Mouse (Mus musculus) heart, embryonic 16.5 days (tissue): ENCODE data around the gene Nucks1. TPM values are rescaled to one million over a fixed set of nuclear protein-coding genes. Genes with fewer than 3 reads are reported as not detected.

Experiments
- ATAC-seq: fragments of 200-750 bp; cut with Nextera tagmentation; replicated peaks from 2 replicates; pipeline ENCODE4 v1.8.0; 2017; ENCODE audit warnings: moderate number of reproducible peaks; ENCODE audit not compliant: insufficient read depth, low FRiP score; ENCODE audit errors: extremely low read depth
- H3K27ac ChIP-seq: fragments of 300-500 bp; sonication (generic); 2 replicates; pipeline ENCODE4 v1.5.1; 2014; ENCODE audit warnings: mild to moderate bottlenecking, low read length, control low read depth, moderate library complexity
- H3K27me3 ChIP-seq: fragments of 300-500 bp; sonication (generic); 2 replicates; pipeline ENCODE4 v1.6.1; 2014; ENCODE audit warnings: low read length, mixed read lengths; ENCODE audit not compliant: control insufficient read depth, insufficient read depth
- H3K36me3 ChIP-seq: fragments of 300-500 bp; sonication (generic); 2 replicates; pipeline ENCODE4 v1.6.1; 2014; ENCODE audit not compliant: control insufficient read depth, insufficient read depth
- H3K4me1 ChIP-seq: fragments of 300-500 bp; sonication (generic); 2 replicates; pipeline ENCODE4 v1.6.1; 2014; ENCODE audit warnings: low read length, mixed read lengths; ENCODE audit not compliant: control insufficient read depth, insufficient read depth
- H3K4me2 ChIP-seq: fragments of 300-500 bp; sonication (generic); 2 replicates; pipeline ENCODE4 v1.6.1; 2014; ENCODE audit warnings: low read depth, mild to moderate bottlenecking, control low read depth, low read length
- H3K4me3 ChIP-seq: fragments of 300-500 bp; sonication (generic); 2 replicates; pipeline ENCODE4 v1.5.1; 2014; ENCODE audit warnings: mild to moderate bottlenecking, control low read depth, low read length
- H3K9ac ChIP-seq: fragments of 300-500 bp; sonication (generic); 2 replicates; pipeline ENCODE4 v1.6.1; 2014; ENCODE audit warnings: low read length, control low read depth
- H3K9me3 ChIP-seq: fragments of 300-500 bp; sonication (generic); replicated peaks from 2 replicates; pipeline ENCODE4 v1.6.1; 2016; ENCODE audit warnings: low read length; ENCODE audit not compliant: control insufficient read depth
- WGBS: fragments of 180-500 bp; shearing (Covaris S2); extraction: QIAGEN DNeasy Blood & Tissue Kit; methylation state at CpG from one replicate; pipeline ENCODE4 v1.1.7; 2014; 5-methylcytosine and 5-hydroxymethylcytosine counted together
- polyA plus RNA-seq: library from polyadenylated mRNA; unstranded; fragments of >200 nt; fragmentation: Nextera tagmentation; extraction: Ambion mirVana; gene quantifications from 2 replicates; pipeline ENCODE4 v1.2.1, GENCODE M21; 2015

Nucks1 gene
- polyA plus RNA-seq, 1 experiment from 2014 or later, result 46.9 TPM

DNA sequence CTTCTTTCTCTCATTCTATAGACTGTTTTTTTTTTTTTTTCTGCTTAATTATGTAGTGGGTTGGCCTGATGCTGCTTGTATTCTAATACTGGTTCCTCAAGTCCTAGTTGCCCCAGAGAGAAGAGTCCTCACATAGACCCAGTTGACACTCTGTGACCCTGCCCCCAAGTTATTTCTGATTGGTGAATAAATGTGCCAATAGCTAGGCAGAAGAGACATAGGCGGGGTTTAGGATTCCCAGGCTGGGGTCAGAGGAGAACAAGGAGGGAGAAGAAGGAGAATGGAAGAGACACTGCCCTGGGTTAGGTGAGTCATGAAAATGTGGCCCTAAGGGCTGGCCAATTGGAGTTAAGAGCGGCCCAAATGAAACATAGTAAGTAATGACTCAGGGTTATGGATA, 30.5 kb upstream of the Nucks1 start:
- Histone ChIP-seq H3K36me3 (no peaks in the 10 kb centered on the region), H3K9me3 (no peaks in the 10 kb centered on the region), H3K4me1 (no peaks in the 10 kb centered on the region), H3K4me3 (no peak overlapping the region), H3K4me2 (no peak overlapping the region), H3K9ac (no peak overlapping the region), H3K27me3 (no peaks in the 10 kb centered on the region), H3K27ac (no peak overlapping the region)
- WGBS, result 58% methylated on average over 2 of the region's 2 CpGs
- no peak for ATAC-seq

DNA sequence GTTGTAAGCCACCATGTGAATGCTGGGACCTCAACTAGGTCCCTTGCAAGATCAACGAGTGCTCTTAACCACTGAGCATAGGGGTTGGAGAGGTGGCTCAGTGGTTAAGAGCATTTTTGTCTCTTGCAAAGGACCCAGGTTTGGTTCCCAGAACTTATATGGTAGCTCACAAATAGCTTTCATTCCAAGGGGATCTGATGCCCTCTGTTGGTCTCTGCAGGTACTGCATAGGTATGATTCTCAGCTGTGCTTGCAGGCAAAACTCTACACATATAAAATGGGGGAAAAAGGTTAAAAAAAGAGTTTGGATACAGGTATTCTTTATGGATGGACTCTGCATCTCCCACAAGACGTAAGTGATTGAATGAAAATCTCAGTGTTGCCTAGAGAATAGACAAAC, 27.5 kb upstream of the Nucks1 start:
- H3K4me2 ChIP-seq, result no peak overlapping the region
- H3K9me3 ChIP-seq, result no peaks in the 10 kb centered on the region
- no peaks in the 10 kb centered on the region for H3K4me1 ChIP-seq
- no peaks in the 10 kb centered on the region for H3K27me3 ChIP-seq
- no peak overlapping the region for H3K4me3 ChIP-seq
- no peak for ATAC-seq
- H3K36me3 ChIP-seq, result no peaks in the 10 kb centered on the region
- no peak overlapping the region for H3K27ac ChIP-seq
- WGBS, result 57% methylated on average over 2 of the region's 2 CpGs
- H3K9ac ChIP-seq, result no peak overlapping the region

DNA sequence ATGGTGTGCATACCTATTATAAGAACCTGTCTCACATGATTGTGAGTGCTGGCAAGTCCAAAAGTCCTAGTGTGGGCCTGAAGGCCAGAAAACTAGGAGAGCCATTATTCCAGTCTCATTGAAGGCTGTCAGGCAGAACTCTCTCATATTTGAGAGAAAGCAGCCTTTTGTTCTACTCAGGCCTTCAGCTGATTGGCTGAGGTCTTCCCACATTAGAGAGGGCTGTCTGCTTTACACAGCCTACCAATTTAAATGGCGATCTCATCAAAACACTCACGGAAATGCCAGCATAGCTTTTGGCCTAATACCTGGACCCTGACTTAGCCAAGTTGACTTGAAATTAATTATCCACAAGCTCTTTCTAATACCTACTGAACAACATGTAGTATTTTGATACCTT, 24.2 kb upstream of the Nucks1 start:
- Histone ChIP-seq H3K27me3 (no peaks in the 10 kb centered on the region), H3K9ac (no peak overlapping the region), H3K4me3 (no peak overlapping the region), H3K27ac (no peak overlapping the region), H3K4me2 (no peak overlapping the region), H3K4me1 (no peaks in the 10 kb centered on the region), H3K36me3 (no peaks in the 10 kb centered on the region), H3K9me3 (no peaks in the 10 kb centered on the region)
- 66% methylated on average over 2 of the region's 2 CpGs for WGBS
- no peak for ATAC-seq

DNA sequence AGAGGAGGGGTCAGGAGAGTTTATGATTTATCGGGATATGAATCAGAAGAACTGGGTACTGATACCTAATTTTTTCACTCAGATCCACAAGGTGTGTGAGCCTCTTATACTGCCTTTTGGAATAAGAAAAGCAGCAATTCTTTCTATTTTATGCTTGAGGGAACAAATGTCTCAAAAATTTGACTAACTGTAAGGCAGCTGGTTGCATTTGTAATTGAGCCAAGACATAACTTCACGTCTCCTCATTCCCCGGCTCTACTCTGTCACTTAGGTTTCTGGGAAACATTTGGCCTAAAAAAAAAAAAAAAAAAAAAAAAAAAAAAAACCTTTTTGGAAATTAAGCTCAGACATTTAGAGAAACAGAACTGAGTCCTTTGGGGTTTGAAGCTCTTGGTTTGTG, 23.7 kb upstream of the Nucks1 start:
- H3K36me3 ChIP-seq, result no peaks in the 10 kb centered on the region
- no peaks in the 10 kb centered on the region for H3K9me3 ChIP-seq
- no peak overlapping the region for H3K9ac ChIP-seq
- no peak overlapping the region for H3K4me2 ChIP-seq
- H3K27ac ChIP-seq, result no peak overlapping the region
- H3K4me1 ChIP-seq, result no peaks in the 10 kb centered on the region
- ATAC-seq, result no peak
- WGBS, result 76% methylated on average over 3 of the region's 3 CpGs
- H3K4me3 ChIP-seq, result no peak overlapping the region
- no peaks in the 10 kb centered on the region for H3K27me3 ChIP-seq

DNA sequence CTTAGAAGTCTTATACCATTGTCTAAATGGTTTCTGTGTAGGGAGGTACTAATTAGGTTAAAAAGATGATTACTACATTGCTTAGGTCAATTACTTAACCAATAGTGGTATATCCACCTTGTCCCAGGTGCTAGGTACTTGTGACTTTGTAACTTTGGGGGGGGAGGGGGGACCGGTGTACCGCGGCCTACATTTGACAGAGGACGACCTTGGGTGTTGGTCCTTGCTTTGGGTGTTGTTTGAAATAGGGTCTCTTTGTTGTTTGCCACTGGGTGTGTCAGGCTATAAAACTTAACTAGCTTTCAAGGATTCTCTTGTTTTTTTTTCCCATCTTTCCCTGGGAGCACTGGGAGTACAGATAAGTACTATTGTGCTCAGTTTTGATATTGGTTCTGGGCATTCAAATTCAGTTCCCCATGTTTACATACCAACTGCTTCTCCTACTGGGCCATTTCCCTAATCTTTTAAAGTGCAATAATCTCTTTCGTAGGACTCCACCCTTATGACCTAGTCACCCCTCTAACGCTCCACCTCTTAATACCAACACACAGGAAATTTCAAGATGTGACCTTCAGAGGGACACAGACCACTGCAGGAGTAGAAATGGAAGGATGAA, 20.2 kb upstream of the Nucks1 start:
- H3K27ac ChIP-seq, result no peak overlapping the region
- H3K4me3 ChIP-seq, result no peak overlapping the region
- no peak overlapping the region for H3K9ac ChIP-seq
- no peak overlapping the region for H3K4me2 ChIP-seq
- H3K36me3 ChIP-seq, result no peaks in the 10 kb centered on the region
- H3K9me3 ChIP-seq, result no peaks in the 10 kb centered on the region
- no peaks in the 10 kb centered on the region for H3K4me1 ChIP-seq
- H3K27me3 ChIP-seq, result no peaks in the 10 kb centered on the region
- no peak for ATAC-seq
- 67% methylated on average over 6 of the region's 6 CpGs for WGBS

DNA sequence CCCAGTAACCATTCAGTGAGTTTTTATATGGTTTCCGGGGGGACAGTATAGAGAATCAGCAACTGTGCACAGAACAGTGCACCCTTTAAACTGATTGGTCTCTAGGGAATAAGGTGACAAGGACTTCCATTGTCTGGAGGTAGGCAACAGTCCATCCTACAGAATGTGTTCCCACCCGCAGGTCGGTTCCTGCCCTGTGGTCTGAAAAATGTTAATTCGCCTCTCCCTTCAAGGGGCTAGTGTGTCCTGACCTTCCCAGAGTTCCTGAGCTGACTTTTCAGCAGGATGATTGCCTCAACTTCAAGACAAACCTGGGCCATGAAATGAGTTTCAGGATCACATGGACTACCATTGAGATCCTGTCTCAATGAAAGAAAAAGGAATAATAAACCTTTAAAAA, 18.9 kb upstream of the Nucks1 start:
- Histone ChIP-seq H3K36me3 (no peaks in the 10 kb centered on the region), H3K4me1 (no peaks in the 10 kb centered on the region), H3K9me3 (no peaks in the 10 kb centered on the region), H3K27ac (no peak overlapping the region), H3K4me3 (no peak overlapping the region), H3K4me2 (no peak overlapping the region), H3K9ac (no peak overlapping the region), H3K27me3 (no peaks in the 10 kb centered on the region)
- ATAC-seq, result no peak
- WGBS, result 76% methylated on average over 4 of the region's 4 CpGs

DNA sequence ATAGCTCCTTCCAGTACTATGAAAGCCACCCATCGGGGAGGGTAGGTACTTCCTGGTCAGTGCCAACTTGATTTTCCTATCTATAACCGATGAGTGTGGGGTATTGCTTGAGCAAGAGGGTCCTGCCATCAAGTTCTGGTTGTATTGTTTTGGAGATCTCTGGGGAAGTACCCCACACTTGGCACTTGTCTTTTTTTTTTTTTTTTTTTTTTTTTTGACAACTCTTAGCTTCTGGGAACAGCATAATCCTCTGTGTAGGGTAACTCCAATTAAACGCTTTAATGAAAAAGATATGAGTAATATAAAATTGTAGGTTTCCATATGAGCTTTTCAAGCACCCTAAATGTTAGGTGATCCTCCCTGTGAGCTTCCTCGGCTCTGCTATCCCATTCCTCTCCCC, 7.7 kb upstream of the Nucks1 start:
- Histone ChIP-seq H3K27me3 (0 out of 2 replicates have a peak, but pooled peaks cover 5% of the 10 kb centered on the region), H3K36me3 (no peaks in the 10 kb centered on the region), H3K4me1 (no peaks in the 10 kb centered on the region), H3K9ac (no peak overlapping the region), H3K4me2 (no peak overlapping the region), H3K4me3 (no peak overlapping the region), H3K27ac (no peak overlapping the region), H3K9me3 (no peaks in the 10 kb centered on the region)
- 79% methylated on average over 4 of the region's 4 CpGs for WGBS
- no peak for ATAC-seq

DNA sequence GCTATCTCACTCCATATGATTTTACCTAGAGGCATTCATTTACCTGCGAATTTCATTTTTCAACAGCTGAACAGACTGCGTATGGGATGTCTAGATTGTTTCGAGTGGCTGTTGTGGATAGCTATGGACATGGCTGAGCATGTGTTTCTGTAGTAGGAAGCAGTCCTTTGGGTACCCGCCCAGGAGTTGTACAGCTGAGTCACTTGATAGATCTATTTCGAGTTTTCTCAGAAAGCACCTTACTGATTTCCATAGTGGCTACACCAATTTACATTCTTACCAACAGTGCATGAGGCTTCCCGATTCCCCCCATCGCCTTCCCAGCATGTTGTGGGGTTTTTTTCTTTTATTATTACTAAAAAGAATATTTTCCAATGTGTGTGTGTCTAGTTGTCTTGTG, 7.1 kb upstream of the Nucks1 start:
- Histone ChIP-seq H3K27ac (no peak overlapping the region), H3K4me2 (no peak overlapping the region), H3K27me3 (0 out of 2 replicates have a peak, but pooled peaks cover 5% of the 10 kb centered on the region), H3K4me1 (no peaks in the 10 kb centered on the region), H3K9me3 (no peaks in the 10 kb centered on the region), H3K36me3 (no peaks in the 10 kb centered on the region), H3K9ac (no peak overlapping the region), H3K4me3 (no peak overlapping the region)
- no peak for ATAC-seq
- 85% methylated on average over 7 of the region's 7 CpGs for WGBS

DNA sequence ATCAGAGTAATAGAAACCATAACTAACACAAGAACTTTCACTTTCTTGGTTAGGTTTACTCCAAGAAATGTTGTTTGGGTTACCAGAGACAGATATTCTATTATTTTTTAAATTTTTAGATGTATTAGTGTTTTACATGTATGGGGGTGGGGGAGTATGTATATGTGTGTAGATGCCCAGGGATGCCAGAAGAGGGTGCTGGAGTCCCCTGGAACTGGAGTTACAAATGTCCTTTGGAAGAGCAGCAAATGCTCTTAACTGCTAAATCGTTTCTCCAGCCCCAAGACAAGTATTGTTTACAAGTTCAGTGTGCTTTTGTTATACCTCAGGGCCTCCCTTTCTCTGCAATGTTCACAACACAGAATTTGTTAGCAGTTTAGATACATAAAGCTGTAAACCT, 4.8 kb upstream of the Nucks1 start:
- Histone ChIP-seq H3K4me1 (no peaks in the 10 kb centered on the region), H3K27me3 (0 out of 2 replicates have a peak, but pooled peaks cover 9% of the 10 kb centered on the region)
- 4% methylated on average over 1 of the region's 1 CpGs for WGBS

More for the DNA sequence above, 4.8 kb upstream of the Nucks1 start:
- H3K27ac ChIP-seq, result no peak overlapping the region
- no peak overlapping the region for H3K9ac ChIP-seq
- no peak overlapping the region for H3K4me2 ChIP-seq
- no peaks in the 10 kb centered on the region for H3K36me3 ChIP-seq
- H3K9me3 ChIP-seq, result no peaks in the 10 kb centered on the region
- H3K4me3 ChIP-seq, result no peak overlapping the region
- no peak for ATAC-seq
